Mouse (Mus musculus) liver, embryonic 13.5 days (tissue): ENCODE data around the gene Ribc2. TPM values are rescaled to one million over a fixed set of nuclear protein-coding genes. Genes with fewer than 3 reads are reported as not detected.

Experiments
- ATAC-seq: fragments of 200-750 bp; cut with Nextera tagmentation; 2 replicates; pipeline ENCODE4 v1.8.0; 2017; ENCODE audit warnings: low read depth, mild to moderate bottlenecking, moderate number of reproducible peaks, moderate library complexity
- DNase-seq: peaks from one replicate; pipeline ENCODE4 v3.0.0; 2022
- H3K27ac ChIP-seq: fragments of 300-500 bp; sonication (generic); 2 replicates; pipeline ENCODE4 v1.5.1; 2015; ENCODE audit warnings: moderate library complexity, mild to moderate bottlenecking, inconsistent platforms
- H3K27me3 ChIP-seq: fragments of 300-500 bp; sonication (generic); 2 replicates; pipeline ENCODE4 v1.6.1; 2015; ENCODE audit warnings: mild to moderate bottlenecking, inconsistent platforms
- H3K36me3 ChIP-seq: fragments of 300-500 bp; sonication (generic); 2 replicates; pipeline ENCODE4 v1.6.1; 2015; ENCODE audit warnings: mild to moderate bottlenecking, inconsistent platforms
- H3K4me1 ChIP-seq: fragments of 300-500 bp; sonication (generic); replicated peaks from 2 replicates; pipeline ENCODE4 v1.6.1; 2015; ENCODE audit warnings: inconsistent platforms
- H3K4me2 ChIP-seq: fragments of 300-500 bp; sonication (generic); 2 replicates; pipeline ENCODE4 v1.6.1; 2015; ENCODE audit warnings: inconsistent platforms, mild to moderate bottlenecking, moderate library complexity
- H3K4me3 ChIP-seq: fragments of 300-500 bp; sonication (generic); replicated peaks from 2 replicates; pipeline ENCODE4 v1.5.1; 2015; ENCODE audit warnings: mild to moderate bottlenecking, inconsistent platforms
- H3K9ac ChIP-seq: fragments of 300-500 bp; sonication (generic); 2 replicates; pipeline ENCODE4 v1.6.1; 2015; ENCODE audit warnings: mild to moderate bottlenecking, inconsistent platforms
- H3K9me3 ChIP-seq: fragments of 300-500 bp; sonication (generic); replicated peaks from 2 replicates; pipeline ENCODE4 v1.6.1; 2016; ENCODE audit warnings: inconsistent platforms
- WGBS: fragments of 180-500 bp; shearing (Covaris S2); methylation state at CpG from one replicate; pipeline ENCODE4 v1.1.7; 2015; ENCODE audit not compliant: insufficient replicate concordance; 5-methylcytosine and 5-hydroxymethylcytosine counted together
- polyA plus RNA-seq: library from polyadenylated mRNA; unstranded; fragments of >200 nt; fragmentation: Nextera tagmentation; extraction: Ambion mirVana; gene quantifications from 2 replicates; pipeline ENCODE4 v1.2.1, GENCODE M21; 2015

Ribc2 gene
- not detected in 2 replicates for polyA plus RNA-seq

- DNase-seq (no peak), ATAC-seq (no peak)
- H3K9me3 ChIP-seq, result no peaks in the 10 kb centered on the region
- WGBS, result 26% methylated on average over 57 of the region's 58 CpGs
- peak within 1 kb of the TSS; percentile 24 for H3K4me2 ChIP-seq
- peaks cover 5% of the 10 kb centered on the region; the same call in 1 of the 2 replicates for H3K27me3 ChIP-seq
- H3K9ac ChIP-seq, result no peak within 1 kb of the TSS
- H3K4me3 ChIP-seq, result no peak within 1 kb of the TSS
- H3K4me1 ChIP-seq, result 0 out of 2 replicates have a peak, but pooled peaks cover 4% of the 10 kb centered on the region
- no peak within 1 kb of the TSS for H3K27ac ChIP-seq
- H3K36me3 ChIP-seq, result no peaks in the 10 kb centered on the region
Measured at GRCm38 (mm10) chr15:85131275-85132192, at the start of gene Ribc2, which contains the start of gene Smc1b. Gene Ribc2 (plus strand): TSS chr15:85132078. Gene Smc1b (minus strand): TSS chr15:85131964.

- no peaks in the 10 kb centered on the region for H3K9me3 ChIP-seq
- DNase-seq (no peak), ATAC-seq (no peak)
- H3K27ac ChIP-seq, result no peak overlapping the region
- H3K4me1 ChIP-seq, result no peaks in the 10 kb centered on the region
- H3K9ac ChIP-seq, result no peak overlapping the region
- H3K4me2 ChIP-seq, result no peak overlapping the region
- H3K27me3 ChIP-seq, result no peaks in the 10 kb centered on the region
- 38% methylated on average over 1 of the region's 1 CpGs for WGBS
- no peak overlapping the region for H3K4me3 ChIP-seq
- no peaks in the 10 kb centered on the region for H3K36me3 ChIP-seq
Measured at GRCm38 (mm10) chr15:85085641-85086040, 46.2 kb upstream of the Ribc2 start.

GRCm38 (mm10) chr15:85132193-85132520 lies 279 bp downstream of the Ribc2 start:
- DNase-seq, result no peak
- H3K27me3 ChIP-seq, result peaks cover 5% of the 10 kb centered on the region; the same call in 1 of the 2 replicates
- no peak overlapping the region for H3K27ac ChIP-seq
- H3K4me3 ChIP-seq, result no peak overlapping the region
- WGBS, result 26% methylated on average over 10 of the region's 10 CpGs
- no peak overlapping the region for H3K9ac ChIP-seq
- ATAC-seq, result no peak
- 0 out of 2 replicates have a peak, but pooled peaks cover 4% of the 10 kb centered on the region for H3K4me1 ChIP-seq
- H3K9me3 ChIP-seq, result no peaks in the 10 kb centered on the region
- peak overlapping the region; percentile 24 for H3K4me2 ChIP-seq
- no peaks in the 10 kb centered on the region for H3K36me3 ChIP-seq

- ATAC-seq, result no peak
- Histone ChIP-seq H3K9ac (no peak overlapping the region), H3K4me1 (0 out of 2 replicates have a peak, but pooled peaks cover 4% of the 10 kb centered on the region), H3K9me3 (no peaks in the 10 kb centered on the region), H3K4me2 (no peak overlapping the region), H3K36me3 (no peaks in the 10 kb centered on the region), H3K27ac (no peak overlapping the region), H3K4me3 (no peak overlapping the region), H3K27me3 (peaks cover 5% of the 10 kb centered on the region; the same call in 1 of the 2 replicates)
- no peak for DNase-seq
- 21% methylated on average over 9 of the region's 9 CpGs for WGBS
Measured at GRCm38 (mm10) chr15:85135143-85135542, 3.3 kb downstream of the Ribc2 start.

GRCm38 (mm10) chr15:85141290-85141689 lies 9.4 kb downstream of the Ribc2 start:
- no peak for DNase-seq

GRCm38 (mm10) chr15:85142441-85142840 lies 10.6 kb downstream of the Ribc2 start:
- no peaks in the 10 kb centered on the region for H3K9me3 ChIP-seq
- ATAC-seq, result no peak
- no peak overlapping the region for H3K9ac ChIP-seq
- no peak for DNase-seq
- H3K4me1 ChIP-seq, result no peaks in the 10 kb centered on the region
- H3K36me3 ChIP-seq, result no peaks in the 10 kb centered on the region
- no peaks in the 10 kb centered on the region for H3K27me3 ChIP-seq
- H3K27ac ChIP-seq, result no peak overlapping the region
- H3K4me3 ChIP-seq, result no peak overlapping the region
- no peak overlapping the region for H3K4me2 ChIP-seq
- 37% methylated on average over 2 of the region's 2 CpGs for WGBS

More at GRCm38 (mm10) chr15:85141290-85141689, 9.4 kb downstream of the Ribc2 start:
- Histone ChIP-seq H3K27ac (no peak overlapping the region), H3K9me3 (no peaks in the 10 kb centered on the region), H3K36me3 (no peaks in the 10 kb centered on the region), H3K4me1 (no peaks in the 10 kb centered on the region), H3K4me2 (no peak overlapping the region), H3K4me3 (no peak overlapping the region), H3K9ac (no peak overlapping the region), H3K27me3 (no peaks in the 10 kb centered on the region)
- 74% methylated on average over 10 of the region's 10 CpGs for WGBS
- ATAC-seq, result no peak

- Histone ChIP-seq H3K4me1 (no peaks in the 10 kb centered on the region), H3K4me3 (no peak overlapping the region), H3K4me2 (no peak overlapping the region), H3K36me3 (no peaks in the 10 kb centered on the region), H3K27me3 (no peaks in the 10 kb centered on the region), H3K9ac (no peak overlapping the region), H3K27ac (no peak overlapping the region), H3K9me3 (no peaks in the 10 kb centered on the region)
- DNase-seq (no peak), ATAC-seq (no peak)
- 78% methylated on average over 11 of the region's 11 CpGs for WGBS
Measured at GRCm38 (mm10) chr15:85143161-85143560, 11.3 kb downstream of the Ribc2 start.

GRCm38 (mm10) chr15:85143747-85144146 lies 11.9 kb downstream of the Ribc2 start:
- DNase-seq, result no peak

GRCm38 (mm10) chr15:85144249-85144648 lies 12.4 kb downstream of the Ribc2 start:
- Histone ChIP-seq H3K27me3 (no peaks in the 10 kb centered on the region), H3K4me3 (no peak overlapping the region), H3K4me1 (no peaks in the 10 kb centered on the region), H3K9ac (no peak overlapping the region), H3K36me3 (no peaks in the 10 kb centered on the region), H3K9me3 (no peaks in the 10 kb centered on the region), H3K4me2 (no peak overlapping the region), H3K27ac (no peak overlapping the region)
- ATAC-seq, result no peak
- WGBS, result 71% methylated on average over 5 of the region's 5 CpGs
- no peak for DNase-seq

More at GRCm38 (mm10) chr15:85143747-85144146, 11.9 kb downstream of the Ribc2 start:
- H3K27ac ChIP-seq, result no peak overlapping the region
- H3K4me2 ChIP-seq, result no peak overlapping the region
- 75% methylated on average over 1 of the region's 1 CpGs for WGBS
- no peaks in the 10 kb centered on the region for H3K9me3 ChIP-seq
- no peaks in the 10 kb centered on the region for H3K27me3 ChIP-seq
- ATAC-seq, result no peak
- H3K9ac ChIP-seq, result no peak overlapping the region
- no peaks in the 10 kb centered on the region for H3K4me1 ChIP-seq
- no peaks in the 10 kb centered on the region for H3K36me3 ChIP-seq
- no peak overlapping the region for H3K4me3 ChIP-seq

GRCm38 (mm10) chr15:85151433-85151918 lies 19.6 kb downstream of the Ribc2 start:
- Histone ChIP-seq H3K9ac (no peak overlapping the region), H3K27me3 (no peaks in the 10 kb centered on the region), H3K4me2 (no peak overlapping the region), H3K9me3 (no peaks in the 10 kb centered on the region), H3K36me3 (no peaks in the 10 kb centered on the region), H3K4me3 (no peak overlapping the region), H3K27ac (no peak overlapping the region), H3K4me1 (no peaks in the 10 kb centered on the region)
- WGBS, result 26% methylated on average over 13 of the region's 13 CpGs
- no peak for DNase-seq
- ATAC-seq, result 0 out of 2 replicates have a peak, but pooled peaks have one; percentile 7

GRCm38 (mm10) chr15:85152577-85152976 lies 20.7 kb downstream of the Ribc2 start:
- no peaks in the 10 kb centered on the region for H3K4me1 ChIP-seq
- no peak overlapping the region for H3K27ac ChIP-seq
- no peak overlapping the region for H3K4me2 ChIP-seq
- DNase-seq (no peak), ATAC-seq (no peak)
- no peaks in the 10 kb centered on the region for H3K9me3 ChIP-seq
- H3K4me3 ChIP-seq, result no peak overlapping the region
- H3K36me3 ChIP-seq, result no peaks in the 10 kb centered on the region
- no peak overlapping the region for H3K9ac ChIP-seq
- H3K27me3 ChIP-seq, result no peaks in the 10 kb centered on the region
- 53% methylated on average over 3 of the region's 3 CpGs for WGBS
